Mouse (Mus musculus) heart, embryonic 11.5 days (tissue): ENCODE results near the gene Gpbp1. TPM values are rescaled to one million over a fixed set of nuclear protein-coding genes. Genes with fewer than 3 reads are reported as not detected.

Experiments used
- ATAC-seq: fragments of 200-750 bp; cut with Nextera tagmentation; replicated peaks from 2 replicates; pipeline ENCODE4 v1.8.0; 2017; ENCODE audit warnings: moderate library complexity; ENCODE audit not compliant: insufficient number of reproducible peaks, low FRiP score, low TSS enrichment
- H3K27ac ChIP-seq: fragments of 300-500 bp; sonication (generic); 2 replicates; pipeline ENCODE4 v1.5.1; 2014; ENCODE audit warnings: mild to moderate bottlenecking, low read depth, low read length
- H3K27me3 ChIP-seq: fragments of 300-500 bp; sonication (generic); 2 replicates; pipeline ENCODE4 v1.6.1; 2014; ENCODE audit warnings: mild to moderate bottlenecking, low read length, mixed read lengths; ENCODE audit not compliant: control insufficient read depth, insufficient read depth
- H3K36me3 ChIP-seq: fragments of 300-500 bp; sonication (generic); 2 replicates; pipeline ENCODE4 v1.6.1; 2014; ENCODE audit warnings: mild to moderate bottlenecking, low read length, moderate library complexity, mixed read lengths; ENCODE audit not compliant: control insufficient read depth, insufficient read depth
- H3K4me1 ChIP-seq: fragments of 300-500 bp; sonication (generic); 2 replicates; pipeline ENCODE4 v1.6.1; 2014; ENCODE audit warnings: low read length; ENCODE audit not compliant: control insufficient read depth, insufficient read depth
- H3K4me2 ChIP-seq: fragments of 300-500 bp; sonication (generic); 2 replicates; pipeline ENCODE4 v1.6.1; 2014; ENCODE audit warnings: mild to moderate bottlenecking, moderate library complexity
- H3K4me3 ChIP-seq: fragments of 300-500 bp; sonication (generic); 2 replicates; pipeline ENCODE4 v1.5.1; 2014; ENCODE audit warnings: low read depth, low read length
- H3K9ac ChIP-seq: fragments of 300-500 bp; sonication (generic); 2 replicates; pipeline ENCODE4 v1.6.1; 2014; ENCODE audit warnings: mild to moderate bottlenecking, low read depth, low read length, moderate library complexity
- H3K9me3 ChIP-seq: fragments of 300-500 bp; sonication (generic); replicated peaks from 2 replicates; pipeline ENCODE4 v1.6.1; 2016; ENCODE audit warnings: low read length; ENCODE audit not compliant: control insufficient read depth
- WGBS: fragments of 180-500 bp; shearing (Covaris S2); extraction: QIAGEN DNeasy Blood & Tissue Kit; methylation state at CpG from one replicate; pipeline ENCODE4 v1.1.7; 2014; ENCODE audit not compliant: insufficient replicate concordance; 5-methylcytosine and 5-hydroxymethylcytosine counted together
- polyA plus RNA-seq: library from polyadenylated mRNA; unstranded; fragments of >200 nt; fragmentation: Nextera tagmentation; extraction: Ambion mirVana; gene quantifications from 2 replicates; pipeline ENCODE4 v1.2.1, GENCODE M21; 2014

The Gpbp1 gene
- polyA plus RNA-seq, 1 experiment from 2014 or later = 63.6 TPM

DNA sequence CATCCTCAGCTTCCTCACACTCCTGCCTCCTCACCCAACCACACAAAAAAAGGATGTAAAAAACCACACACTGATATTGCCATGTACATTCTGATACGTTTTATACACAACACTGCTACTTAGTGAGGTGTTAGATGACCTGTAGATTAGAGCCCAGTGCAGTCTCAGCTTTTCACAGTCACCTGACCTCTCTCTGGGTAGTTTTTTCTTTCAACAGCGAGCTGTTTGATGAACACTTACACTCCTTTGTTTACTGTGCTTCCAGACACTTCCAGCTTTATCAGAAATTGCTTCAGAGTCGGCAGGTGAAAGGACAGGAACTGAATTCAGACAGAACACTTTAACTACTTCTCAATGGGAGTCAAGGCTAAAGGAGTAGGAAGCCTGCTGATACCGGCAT lies 30.5 kb upstream of the Gpbp1 start:
- ATAC-seq = no peak
- H3K9ac ChIP-seq = no peak overlapping the region
- no peak overlapping the region for H3K4me3 ChIP-seq
- no peak overlapping the region for H3K4me2 ChIP-seq
- H3K36me3 ChIP-seq = no peaks in the 10 kb centered on the region
- H3K27ac ChIP-seq = no peak overlapping the region
- H3K9me3 ChIP-seq = no peaks in the 10 kb centered on the region
- H3K27me3 ChIP-seq = no peaks in the 10 kb centered on the region
- WGBS = 53% methylated on average over 4 of the region's 4 CpGs
- H3K4me1 ChIP-seq = no peaks in the 10 kb centered on the region

DNA sequence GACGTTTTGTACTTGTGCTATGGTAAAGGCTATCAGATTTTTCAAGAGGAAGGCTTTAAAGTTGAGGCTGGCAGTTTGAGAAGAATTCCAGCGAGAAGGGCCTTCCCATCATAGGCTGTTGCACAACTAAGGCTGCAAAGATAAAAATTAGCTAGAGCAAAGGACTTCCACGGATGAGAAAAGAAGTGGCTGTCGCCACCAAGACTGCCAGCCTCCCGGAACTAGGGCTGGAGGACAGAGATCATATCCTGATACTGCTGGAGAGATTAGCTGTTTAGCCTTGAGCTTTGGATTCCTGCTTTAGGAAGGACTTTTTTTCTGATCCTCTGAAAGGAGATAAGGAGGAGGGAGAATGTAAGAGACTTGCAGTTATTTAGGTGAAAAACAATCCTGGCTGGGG lies 28.4 kb upstream of the Gpbp1 start:
- no peaks in the 10 kb centered on the region for H3K27me3 ChIP-seq
- H3K27ac ChIP-seq = no peak overlapping the region
- H3K9ac ChIP-seq = no peak overlapping the region
- no peaks in the 10 kb centered on the region for H3K4me1 ChIP-seq
- H3K4me3 ChIP-seq = no peak overlapping the region
- no peak overlapping the region for H3K4me2 ChIP-seq
- 21% methylated on average over 5 of the region's 5 CpGs for WGBS
- no peaks in the 10 kb centered on the region for H3K9me3 ChIP-seq
- ATAC-seq = no peak
- H3K36me3 ChIP-seq = no peaks in the 10 kb centered on the region

DNA sequence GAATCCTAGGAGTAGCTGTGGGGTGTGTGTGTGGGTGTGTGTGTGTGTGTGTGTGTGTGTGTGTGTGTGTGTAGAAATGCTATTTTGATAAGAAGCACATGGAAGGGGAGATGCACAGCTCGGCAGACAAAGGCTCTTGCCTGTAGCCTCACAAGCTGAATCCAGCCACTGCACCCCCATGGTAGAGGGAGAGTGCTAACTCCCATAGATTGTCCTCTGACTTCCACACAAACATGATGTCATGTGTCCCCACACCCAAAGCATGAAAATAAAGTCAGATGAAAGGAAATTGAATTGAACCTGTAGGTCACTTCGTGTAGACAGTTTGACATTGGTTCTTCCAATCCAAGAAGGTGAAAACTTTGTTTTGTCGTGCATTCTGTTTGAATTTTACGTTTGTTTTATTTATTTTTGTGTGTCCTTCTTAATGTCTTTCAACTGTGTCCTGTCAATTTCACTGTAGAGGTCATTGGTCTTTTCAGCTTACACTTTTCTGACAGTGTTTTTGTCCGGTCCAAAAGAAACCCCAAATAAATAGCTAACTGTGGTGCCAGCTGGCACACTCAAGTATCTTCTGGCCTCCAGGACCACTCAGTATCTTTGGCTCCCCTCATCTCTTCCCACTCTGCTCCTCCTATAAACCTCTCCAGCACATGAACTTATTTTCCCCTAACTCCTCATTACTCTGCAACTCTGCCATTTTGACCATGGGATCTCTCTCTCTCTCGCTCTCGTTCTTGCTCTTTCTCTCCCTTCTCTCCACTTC lies 26.7 kb upstream of the Gpbp1 start:
- Histone ChIP-seq H3K27me3 (no peaks in the 10 kb centered on the region), H3K4me2 (no peak overlapping the region), H3K4me3 (no peak overlapping the region), H3K4me1 (no peaks in the 10 kb centered on the region), H3K36me3 (no peaks in the 10 kb centered on the region), H3K9me3 (no peaks in the 10 kb centered on the region), H3K9ac (no peak overlapping the region), H3K27ac (no peak overlapping the region)
- ATAC-seq = no peak
- WGBS = 82% methylated on average over 7 of the region's 7 CpGs

DNA sequence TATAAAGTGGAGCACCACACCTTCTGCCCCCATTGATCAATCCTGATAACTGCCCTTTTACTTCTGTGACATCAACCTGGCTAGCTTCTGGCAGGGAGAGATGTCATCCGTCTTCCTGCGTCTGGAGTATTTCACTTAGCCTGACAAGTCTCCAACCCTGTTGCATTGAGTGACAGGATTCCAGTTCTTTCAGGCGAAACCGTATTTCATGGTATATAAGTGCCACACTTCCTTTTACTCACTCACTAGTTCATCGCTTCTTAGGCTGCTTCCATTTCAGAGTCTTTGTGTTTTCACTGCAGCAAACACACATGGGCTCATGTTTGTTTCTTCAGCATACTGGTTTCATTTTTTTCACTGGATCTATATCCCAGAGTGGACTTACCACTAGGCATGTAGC lies 19.5 kb upstream of the Gpbp1 start:
- no peak overlapping the region for H3K27ac ChIP-seq
- H3K4me3 ChIP-seq = no peak overlapping the region
- 13% methylated on average over 5 of the region's 5 CpGs for WGBS
- H3K36me3 ChIP-seq = no peaks in the 10 kb centered on the region
- H3K9me3 ChIP-seq = no peaks in the 10 kb centered on the region
- peak overlapping the region; percentile 53 for H3K4me2 ChIP-seq
- ATAC-seq = no peak
- H3K4me1 ChIP-seq = no peaks in the 10 kb centered on the region
- H3K27me3 ChIP-seq = no peaks in the 10 kb centered on the region
- H3K9ac ChIP-seq = no peak overlapping the region

DNA sequence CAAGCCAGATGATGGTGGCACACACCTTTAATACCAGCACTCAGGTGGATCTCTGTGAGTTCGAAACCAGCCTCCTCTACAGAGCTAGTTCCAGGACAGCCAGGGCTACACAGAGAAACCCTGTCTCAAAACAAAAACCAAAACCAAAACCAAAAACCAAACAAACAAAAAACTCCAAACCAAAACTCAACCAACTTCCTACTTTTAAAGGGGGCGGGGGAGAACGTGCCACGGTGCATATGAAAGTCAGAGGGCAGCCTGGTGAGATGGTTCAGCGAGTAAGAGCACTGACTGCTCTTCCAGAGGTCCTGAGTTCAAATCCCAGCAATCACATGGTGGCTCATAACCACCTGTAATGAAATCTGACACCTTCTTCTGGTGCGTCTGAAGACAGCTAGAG lies 18.7 kb upstream of the Gpbp1 start:
- no peaks in the 10 kb centered on the region for H3K36me3 ChIP-seq
- no peak overlapping the region for H3K4me2 ChIP-seq
- H3K9me3 ChIP-seq = no peaks in the 10 kb centered on the region
- no peak overlapping the region for H3K4me3 ChIP-seq
- no peaks in the 10 kb centered on the region for H3K27me3 ChIP-seq
- no peak overlapping the region for H3K27ac ChIP-seq
- ATAC-seq = no peak
- H3K4me1 ChIP-seq = no peaks in the 10 kb centered on the region
- no peak overlapping the region for H3K9ac ChIP-seq
- WGBS = 77% methylated on average over 6 of the region's 6 CpGs

DNA sequence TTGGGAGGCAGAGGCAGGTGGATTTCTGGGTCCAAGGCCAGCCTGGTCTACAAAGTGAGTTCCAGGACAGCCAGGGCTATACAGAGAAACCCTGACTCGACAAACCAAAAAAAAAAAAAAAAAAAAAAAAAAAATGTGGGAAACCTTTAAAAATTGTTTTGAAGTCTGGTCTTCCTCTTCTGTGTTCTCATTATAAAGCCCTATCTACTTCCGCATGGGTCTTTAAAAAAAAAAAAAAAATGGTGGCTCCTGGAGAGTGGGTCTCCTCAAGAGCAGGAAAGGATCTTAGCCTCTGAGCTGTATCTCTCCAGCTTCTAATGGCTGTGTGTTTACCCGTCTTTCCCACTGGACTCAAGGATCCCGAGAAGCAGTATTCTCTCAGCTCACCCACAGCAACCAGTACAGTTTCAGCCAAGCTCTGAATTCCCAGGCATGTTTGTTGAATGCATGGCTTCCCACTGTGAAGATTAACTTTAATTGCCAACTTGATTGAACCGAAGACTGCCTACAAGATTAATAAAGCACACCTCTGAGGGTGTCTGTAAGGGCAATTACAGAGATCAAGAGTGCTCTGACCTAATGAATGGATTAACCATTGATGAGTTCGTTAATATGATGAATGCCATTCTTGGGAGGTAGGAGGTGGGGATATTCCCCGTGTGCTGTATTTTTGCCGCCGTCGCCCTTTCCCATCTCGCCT lies 4.6 kb upstream of the Gpbp1 start:
- Histone ChIP-seq H3K27me3 (peaks cover 7% of the 10 kb centered on the region; the same call in 1 of the 2 replicates), H3K4me3 (no peak overlapping the region), H3K9ac (no peak overlapping the region), H3K9me3 (no peaks in the 10 kb centered on the region), H3K4me2 (no peak overlapping the region), H3K27ac (no peak overlapping the region), H3K4me1 (no peaks in the 10 kb centered on the region), H3K36me3 (no peaks in the 10 kb centered on the region)
- ATAC-seq = no peak
- 67% methylated on average over 11 of the region's 11 CpGs for WGBS

DNA sequence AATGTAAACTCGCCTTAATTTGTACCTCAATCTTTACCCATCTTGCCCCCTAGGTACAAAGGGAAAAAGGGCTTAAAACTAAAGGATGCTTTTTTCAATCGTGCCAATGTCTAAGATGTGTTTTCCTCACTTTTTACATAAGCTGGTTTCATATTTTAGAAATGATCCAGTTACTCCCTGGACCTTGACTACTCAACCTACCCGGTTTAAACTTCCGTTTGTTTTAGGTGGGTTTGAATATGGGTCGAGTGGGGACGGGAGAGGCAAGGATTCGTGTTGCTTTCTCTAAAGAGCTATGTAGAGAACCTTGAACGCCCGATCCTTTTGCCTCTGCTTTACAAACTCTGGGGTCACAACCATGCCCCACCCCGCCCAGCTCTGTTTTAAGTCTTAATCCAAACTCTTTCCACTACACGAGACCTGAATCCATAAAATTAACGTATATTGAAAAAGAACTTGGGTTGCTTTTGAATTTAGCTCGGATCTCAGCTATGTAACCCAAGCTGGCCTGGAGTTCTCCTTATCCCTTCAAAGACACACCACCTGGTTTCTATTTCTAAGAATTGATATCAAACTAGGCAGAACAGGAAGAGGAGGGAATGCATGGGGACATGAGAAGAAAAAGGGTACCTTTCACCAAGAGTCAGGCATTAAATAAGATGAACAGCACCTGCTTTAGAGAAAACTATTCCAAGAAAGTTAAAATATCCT lies 1.3 kb upstream of the Gpbp1 start:
- 27% methylated on average over 13 of the region's 13 CpGs for WGBS
- H3K27ac ChIP-seq = no peak overlapping the region
- H3K4me2 ChIP-seq = peak overlapping the region; percentile 80
- no peaks in the 10 kb centered on the region for H3K9me3 ChIP-seq
- H3K9ac ChIP-seq = no peak overlapping the region
- ATAC-seq = no peak
- peak overlapping the region; percentile 60 for H3K4me3 ChIP-seq
- no peaks in the 10 kb centered on the region for H3K4me1 ChIP-seq
- H3K36me3 ChIP-seq = no peaks in the 10 kb centered on the region
- peaks cover 7% of the 10 kb centered on the region; the same call in 1 of the 2 replicates for H3K27me3 ChIP-seq

DNA sequence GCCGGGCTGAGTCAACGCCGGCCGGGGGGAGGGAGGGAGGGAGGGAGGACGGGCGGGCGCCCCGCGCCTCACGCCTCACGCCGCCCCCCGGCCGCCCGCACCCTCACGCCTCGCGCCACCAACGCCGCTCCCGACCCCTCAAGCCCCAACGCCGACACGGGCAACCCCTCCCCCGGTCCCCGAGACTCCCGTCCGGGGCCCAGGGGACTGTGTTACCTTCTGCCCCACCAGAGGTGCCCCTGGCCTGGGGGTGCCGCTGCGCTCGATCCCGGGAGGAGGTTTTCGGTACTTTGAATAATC lies 459 bp downstream of the Gpbp1 start:
- H3K27me3 ChIP-seq = peaks cover 7% of the 10 kb centered on the region; the same call in 1 of the 2 replicates
- H3K36me3 ChIP-seq = no peaks in the 10 kb centered on the region
- no peak for ATAC-seq
- peak overlapping the region; percentile 94 for H3K27ac ChIP-seq
- peak overlapping the region; percentile 85; the same call in 1 of the 2 replicates for H3K4me2 ChIP-seq
- peak overlapping the region; percentile 87 for H3K9ac ChIP-seq
- H3K4me3 ChIP-seq = peak overlapping the region; percentile 94
- H3K9me3 ChIP-seq = no peaks in the 10 kb centered on the region
- no peaks in the 10 kb centered on the region; the same call in 1 of the 2 replicates for H3K4me1 ChIP-seq
- WGBS = 0% methylated on average over 13 of the region's 33 CpGs
